Mouse (Mus musculus) CH12.LX (cell line): Measurements from ENCODE around the gene Gm45753. TPM values are rescaled to one million over a fixed set of nuclear protein-coding genes. Genes with fewer than 3 reads are reported as not detected.

Source experiments
- DNase-seq: peaks from one replicate; pipeline ENCODE4 v3.0.0-alpha.2; 2013; ENCODE audit errors: extremely low read depth
- H3K27ac ChIP-seq: 2 replicates; pipeline ENCODE4 v1.5.1; 2012; ENCODE audit warnings: low read depth, mild to moderate bottlenecking, control low read depth, moderate library complexity; ENCODE audit not compliant: insufficient read depth
- H3K27me3 ChIP-seq: replicated peaks from 2 replicates; pipeline ENCODE3; 2012; ENCODE audit warnings: inconsistent platforms
- H3K36me3 ChIP-seq, 2 experiments: replicated peaks in 1 of 2; 2 replicates each; pipeline versions ENCODE3 to v1.6.1; 2012; ENCODE audit warnings: inconsistent platforms in 1 of 2, low read length in 1 of 2, mild to moderate bottlenecking in 1 of 2, mixed read lengths in 1 of 2, moderate library complexity in 1 of 2; ENCODE audit not compliant: control insufficient read depth in 1 of 2, insufficient read depth in 1 of 2
- H3K4me1 ChIP-seq, 2 experiments: 2 replicates each; pipeline ENCODE4 v1.6.1; 2012; ENCODE audit warnings: inconsistent platforms in 1 of 2, moderate library complexity in 1 of 2; ENCODE audit not compliant: insufficient read depth in 2 of 2, control insufficient read depth in 1 of 2
- H3K4me2 ChIP-seq: 2 replicates; pipeline ENCODE4 v1.6.1; 2012; ENCODE audit warnings: low read depth, mild to moderate bottlenecking, control low read depth; ENCODE audit not compliant: poor library complexity, insufficient read depth, severe bottlenecking
- H3K4me3 ChIP-seq, 3 experiments: fragments of 150-350 bp in 1 of 3; sonication (generic) in 1 of 3; replicated peaks in 1 of 3; 2 replicates each; pipeline versions ENCODE3 to v1.5.1; 2011 to 2012; ENCODE audit warnings: low read depth in 2 of 3, low read length in 2 of 3, mild to moderate bottlenecking in 2 of 3, moderate library complexity in 2 of 3, control low read depth in 1 of 3, improper control_type of control experiment in 1 of 3, inconsistent platforms in 1 of 3, mixed read lengths in 1 of 3; ENCODE audit not compliant: poor library complexity in 1 of 3
- H3K79me2 ChIP-seq: replicated peaks from 2 replicates; pipeline ENCODE4 v1.6.1; 2012; ENCODE audit warnings: mild to moderate bottlenecking, moderate library complexity; ENCODE audit not compliant: control insufficient read depth, poor library complexity, insufficient read depth, severe bottlenecking; ENCODE audit errors: extremely low read depth
- H3K9ac ChIP-seq: 2 replicates; pipeline ENCODE4 v1.6.1; 2012; ENCODE audit warnings: low read depth, mild to moderate bottlenecking, control low read depth, moderate library complexity; ENCODE audit not compliant: insufficient read depth
- H3K9me3 ChIP-seq: replicated peaks from 2 replicates; pipeline ENCODE3; 2012; ENCODE audit warnings: low read length, inconsistent platforms, mixed read lengths
- BHLHE40 ChIP-seq: IDR thresholded peaks from 2 replicates; pipeline ENCODE4 v1.6.1; 2011; ENCODE audit warnings: mild to moderate bottlenecking, low read depth, low read length, improper control_type of control experiment
- CHD1 ChIP-seq: IDR thresholded peaks from 2 replicates; pipeline ENCODE4 v1.6.1; 2012; ENCODE audit warnings: low read depth, low read length, improper control_type of control experiment, inconsistent platforms
- CTCF ChIP-seq, 2 experiments: IDR thresholded peaks in 1 of 2; conservative IDR thresholded peaks in 1 of 2; 2 replicates each; pipeline ENCODE4 v1.5.1; 2011 to 2012; ENCODE audit warnings: low read depth in 2 of 2, low read length in 2 of 2, improper control_type of control experiment in 1 of 2, inconsistent platforms in 1 of 2, mild to moderate bottlenecking in 1 of 2, moderate library complexity in 1 of 2
- E2F4 ChIP-seq: IDR thresholded peaks from 2 replicates; pipeline ENCODE4 v1.6.1; 2011; ENCODE audit warnings: low read depth, low read length, improper control_type of control experiment; ENCODE audit not compliant: insufficient replicate concordance
- ETS1 ChIP-seq: conservative IDR thresholded peaks from 2 replicates; pipeline ENCODE4 v1.6.1; 2012; ENCODE audit warnings: low read depth, mild to moderate bottlenecking, inconsistent platforms, low read length, improper control_type of control experiment, moderate library complexity
- GABPA ChIP-seq: IDR thresholded peaks from 2 replicates; pipeline ENCODE4 v1.6.1; 2012; ENCODE audit warnings: low read depth, low read length, improper control_type of control experiment, inconsistent platforms; ENCODE audit not compliant: insufficient replicate concordance
- JUN ChIP-seq: IDR thresholded peaks from 2 replicates; pipeline ENCODE4 v1.6.1; 2011; ENCODE audit warnings: low read depth, mild to moderate bottlenecking, low read length, improper control_type of control experiment, moderate library complexity; ENCODE audit not compliant: insufficient read depth
- JUND ChIP-seq: conservative IDR thresholded peaks from 2 replicates; pipeline ENCODE4 v1.6.1; 2011; ENCODE audit warnings: low read depth, low read length, improper control_type of control experiment
- KAT2A ChIP-seq: IDR thresholded peaks from 2 replicates; pipeline ENCODE4 v1.6.1; 2012; ENCODE audit warnings: low read length, improper control_type of control experiment, inconsistent platforms; ENCODE audit not compliant: insufficient replicate concordance
- MXI1 ChIP-seq: IDR thresholded peaks from 2 replicates; pipeline ENCODE4 v1.6.1; 2011; ENCODE audit warnings: mild to moderate bottlenecking, low read depth, low read length, improper control_type of control experiment
- MYC ChIP-seq: IDR thresholded peaks from 2 replicates; pipeline ENCODE4 v1.6.1; 2011; ENCODE audit warnings: low read depth, mild to moderate bottlenecking, improper control_type of control experiment, low read length
- NELFE ChIP-seq: IDR thresholded peaks from 2 replicates; pipeline ENCODE4 v1.6.1; 2011; ENCODE audit warnings: low read depth, low read length, improper control_type of control experiment
- POLR2AphosphoS2 ChIP-seq: IDR thresholded peaks from 2 replicates; pipeline ENCODE4 v1.6.1; 2011; ENCODE audit warnings: low read depth, low read length, improper control_type of control experiment
- RCOR1 ChIP-seq: conservative IDR thresholded peaks from 2 replicates; pipeline ENCODE4 v1.6.1; 2012; ENCODE audit warnings: low read depth, mild to moderate bottlenecking, inconsistent platforms, low read length, improper control_type of control experiment
- TCF12 ChIP-seq: IDR thresholded peaks from 2 replicates; pipeline ENCODE4 v1.6.1; 2014; ENCODE audit warnings: low read depth, mild to moderate bottlenecking, inconsistent platforms, low read length, improper control_type of control experiment
- ZC3H11A ChIP-seq: IDR thresholded peaks from 2 replicates; pipeline ENCODE4 v1.6.1; 2012; ENCODE audit warnings: low read depth, mild to moderate bottlenecking, inconsistent platforms, low read length, improper control_type of control experiment
- ZMIZ1 ChIP-seq: IDR thresholded peaks from 2 replicates; pipeline ENCODE4 v1.6.1; 2012; ENCODE audit warnings: low read depth, mild to moderate bottlenecking, inconsistent platforms, low read length, improper control_type of control experiment
- dilution Hi-C: fragments of 300-500 bp; cut with MboI; formaldehyde crosslinking; loops from 2 replicates; pipeline ENCODE4 v1.14.3; 2020; ENCODE audit warnings: low sequenced_read_pairs; ENCODE audit not compliant: extremely low pct_unique_long_range_greater_than_20kb, extremely low pct_ligation_motif_present
- in situ Hi-C: fragments of 300-500 bp; cut with MboI; formaldehyde crosslinking; loops from 3 replicates; pipeline ENCODE4 v1.14.3; 2019; ENCODE audit warnings: low sequenced_read_pairs, low pct_ligation_motif_present, low pct_unique_long_range_greater_than_20kb, mixed read lengths
- polyA plus RNA-seq: library from polyadenylated mRNA; unstranded; fragments of >175 nt; gene quantifications from 2 replicates; pipeline ENCODE4 v1.2.1, GENCODE M21; 2012; ENCODE audit warnings: low read depth; ENCODE audit not compliant: insufficient read length
- total RNA-seq, 2 experiments: library from RNA; depleted of rRNA; stranded (reverse); fragments of 300-350 nt in 1 of 2; fragments of >200 nt in 1 of 2; gene quantifications; 2 replicates each; pipeline ENCODE4 v1.2.3; 2012 to 2014

Gene Gm45753
- total and polyA plus RNA-seq, 3 experiments, result not detected

GRCm38 (mm10) chr8:45269056-45269455 lies 39.2 kb downstream of the Gm45753 start:
- H3K9ac ChIP-seq, result no peak overlapping the region

GRCm38 (mm10) chr8:45268485-45268884 lies 39.8 kb downstream of the Gm45753 start:
- in situ Hi-C loops, result no loop called here
- H3K4me2 ChIP-seq, result no peak overlapping the region
- no peaks in the 10 kb centered on the region for H3K4me1 ChIP-seq
- peaks cover 23% of the 10 kb centered on the region for H3K9me3 ChIP-seq
- no peak overlapping the region for H3K9ac ChIP-seq
- no peak overlapping the region for H3K4me3 ChIP-seq
- dilution Hi-C loops, result no loop called here
- H3K79me2 ChIP-seq, result no peaks in the 10 kb centered on the region
- H3K36me3 ChIP-seq, result no peaks in the 10 kb centered on the region
- TF ChIP-seq JUND (no peak), CHD1 (no peak), MYC (no peak), ETS1 (no peak), JUN (no peak), NELFE (no peak), RCOR1 (no peak), CTCF (conservative IDR thresholded peaks at IDR 0.05 in 1 of 2, IDR thresholded peaks at IDR 0.05 in 1 of 2; ENCODE audit: low read depth in 2 of 2, low read length in 2 of 2) (no peak), BHLHE40 (no peak), E2F4 (no peak)
- H3K27me3 ChIP-seq, result no peaks in the 10 kb centered on the region
- H3K27ac ChIP-seq, result no peak overlapping the region
- no peak for DNase-seq

More at GRCm38 (mm10) chr8:45269056-45269455, 39.2 kb downstream of the Gm45753 start:
- H3K36me3 ChIP-seq, result no peaks in the 10 kb centered on the region
- H3K4me1 ChIP-seq, result no peaks in the 10 kb centered on the region
- H3K4me3 ChIP-seq, result no peak overlapping the region
- peaks cover 23% of the 10 kb centered on the region for H3K9me3 ChIP-seq
- no peak overlapping the region for H3K4me2 ChIP-seq
- H3K27ac ChIP-seq, result no peak overlapping the region
- in situ Hi-C loops (no loop called here), dilution Hi-C loops (no loop called here)
- DNase-seq, result no peak
- H3K79me2 ChIP-seq, result no peaks in the 10 kb centered on the region
- no peaks in the 10 kb centered on the region for H3K27me3 ChIP-seq
- TF ChIP-seq POLR2AphosphoS2 (no peak), RCOR1 (no peak), GABPA (no peak), MYC (no peak)

GRCm38 (mm10) chr8:45267611-45268391 lies 40.5 kb downstream of the Gm45753 start:
- H3K36me3 ChIP-seq, result no peaks in the 10 kb centered on the region
- no peak overlapping the region for H3K4me3 ChIP-seq
- dilution Hi-C loops, result no loop called here
- H3K9me3 ChIP-seq, result peaks cover 18% of the 10 kb centered on the region
- H3K9ac ChIP-seq, result no peak overlapping the region
- no peak for DNase-seq
- no peaks in the 10 kb centered on the region for H3K79me2 ChIP-seq
- H3K27me3 ChIP-seq, result no peaks in the 10 kb centered on the region
- in situ Hi-C loops, result no loop called here
- no peak overlapping the region for H3K27ac ChIP-seq
- TF ChIP-seq GABPA (no peak), ETS1 (no peak), JUN (no peak), ZC3H11A (no peak), KAT2A (no peak), TCF12 (no peak), ZMIZ1 (no peak), MXI1 (no peak), E2F4 (no peak), CHD1 (no peak)
- no peak overlapping the region for H3K4me2 ChIP-seq
- H3K4me1 ChIP-seq, result no peaks in the 10 kb centered on the region
